Mouse (Mus musculus): ENCODE measurements around the gene Gm26657.

GRCm38 (mm10) chr4:56696401-56696800, 43.5 kb upstream of the Gm26657 start:
- TF ChIP-seq CTCF (IDR thresholded peaks at IDR 0.05; ENCODE audit: borderline replicate concordance, insufficient read depth, low read depth, low read length) (no peak), POLR2A (IDR thresholded peaks at IDR 0.05; ENCODE audit: borderline replicate concordance, insufficient read depth, low read length) (no peak)
